Mouse (Mus musculus): ENCODE data around the gene Gm5134.
"Not testable (repeated sequence)": the region's sequence is repeated elsewhere in the genome, so short reads cannot be mapped to it uniquely, and the experiment has no call there.

The Gm5134 gene

DNA sequence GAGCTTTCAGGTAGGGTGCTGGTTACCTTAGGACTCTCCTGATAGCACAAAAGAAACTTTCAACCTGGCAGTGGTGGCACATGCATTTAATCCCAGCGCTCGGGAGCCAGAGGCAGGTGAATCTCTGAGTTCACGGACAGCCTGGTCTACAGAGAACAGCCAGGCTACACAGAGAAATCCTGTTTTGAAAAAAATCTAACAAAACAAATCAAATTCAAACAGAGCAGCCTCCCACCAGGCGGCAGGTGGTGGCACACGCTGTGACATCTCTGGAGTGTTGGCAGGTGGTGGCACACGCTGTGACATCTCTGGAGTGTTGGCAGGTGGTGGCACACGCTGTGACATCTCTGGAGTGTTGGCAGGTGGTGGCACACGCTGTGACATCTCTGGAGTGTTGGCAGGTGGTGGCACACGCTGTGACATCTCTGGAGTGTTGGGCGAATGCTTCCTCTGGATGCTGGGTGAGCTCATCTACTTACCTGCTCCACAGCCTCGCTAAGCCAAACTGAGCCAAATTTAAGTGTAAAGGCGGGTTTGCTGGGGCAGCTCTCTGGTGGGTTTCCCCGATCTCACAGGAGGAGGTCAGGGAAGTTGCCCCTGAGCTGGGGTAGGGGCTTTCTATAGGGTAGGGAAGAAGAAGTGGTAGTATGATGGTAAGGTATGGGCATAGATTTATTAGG, 40.4 kb downstream of the Gm5134 start:
- in situ Hi-C loops (cut with MboI) = not testable (repeated sequence)

DNA sequence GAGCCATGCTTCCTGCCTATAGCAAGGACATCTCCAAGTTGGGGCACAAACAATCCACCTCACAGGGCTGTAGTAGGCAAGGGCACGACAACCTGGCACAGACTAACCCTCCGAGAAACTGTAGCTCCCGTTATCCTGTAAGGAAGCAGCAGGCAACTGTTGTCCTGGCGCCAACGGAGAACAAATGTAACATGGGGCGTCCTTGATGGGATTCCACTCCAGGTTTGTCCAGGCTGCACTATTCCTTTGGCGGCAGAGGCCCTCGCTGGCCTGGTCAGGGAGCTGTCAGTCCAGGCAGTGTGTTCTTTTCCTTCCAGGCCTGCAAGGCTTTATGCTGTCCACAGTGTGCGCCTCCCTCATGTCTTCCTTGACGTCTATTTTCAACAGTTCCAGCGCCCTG, 41.1 kb downstream of the Gm5134 start:
- in situ Hi-C loops (cut with MboI) = no loop called here

GRCm38 (mm10) chr10:75996315-75996714, 42.0 kb downstream of the Gm5134 start:
- in situ Hi-C loops (cut with MboI) = no loop called here

DNA sequence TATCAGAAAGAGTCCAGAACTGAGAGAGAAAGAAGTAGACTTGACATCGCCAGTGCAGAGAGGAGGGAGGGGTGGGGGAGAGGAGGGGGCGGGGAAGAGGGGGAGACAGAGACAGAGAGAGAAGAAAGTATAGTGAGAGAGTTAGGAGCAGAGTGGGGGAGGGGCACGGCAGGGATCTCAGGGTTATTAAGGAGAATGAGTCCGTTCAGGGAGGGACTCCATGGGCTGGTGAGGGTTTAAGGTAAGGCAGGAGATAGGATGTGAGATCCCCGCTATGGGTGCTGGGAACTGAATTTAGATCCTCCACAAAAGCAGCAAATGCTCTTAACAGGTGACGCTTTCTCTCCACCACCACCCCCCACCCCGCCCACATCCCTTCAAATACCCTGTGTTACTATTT, 46.8 kb downstream of the Gm5134 start:
- in situ Hi-C loops (cut with MboI) = no loop called here

DNA sequence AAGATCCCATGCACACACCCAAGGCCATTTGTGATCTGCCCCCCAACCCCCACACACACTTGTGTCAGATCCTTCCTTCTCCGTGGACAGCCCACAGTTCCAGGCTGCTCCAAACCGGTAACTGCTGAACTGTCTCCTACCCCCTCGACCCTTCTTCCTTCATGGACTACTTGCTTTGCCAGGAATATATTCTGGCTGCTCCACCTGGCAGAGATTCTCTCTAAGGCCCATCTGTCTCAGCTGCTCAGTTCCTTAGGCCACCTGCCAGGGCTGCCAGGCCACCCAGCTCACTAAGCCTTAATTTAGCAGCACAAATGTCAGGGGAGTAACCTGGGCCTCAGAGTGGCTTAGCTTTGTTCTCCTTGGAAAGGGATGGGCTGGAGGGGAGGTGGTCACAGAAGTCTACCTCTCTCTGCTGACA, 47.8 kb downstream of the Gm5134 start:
- in situ Hi-C loops (cut with MboI) = no loop called here

DNA sequence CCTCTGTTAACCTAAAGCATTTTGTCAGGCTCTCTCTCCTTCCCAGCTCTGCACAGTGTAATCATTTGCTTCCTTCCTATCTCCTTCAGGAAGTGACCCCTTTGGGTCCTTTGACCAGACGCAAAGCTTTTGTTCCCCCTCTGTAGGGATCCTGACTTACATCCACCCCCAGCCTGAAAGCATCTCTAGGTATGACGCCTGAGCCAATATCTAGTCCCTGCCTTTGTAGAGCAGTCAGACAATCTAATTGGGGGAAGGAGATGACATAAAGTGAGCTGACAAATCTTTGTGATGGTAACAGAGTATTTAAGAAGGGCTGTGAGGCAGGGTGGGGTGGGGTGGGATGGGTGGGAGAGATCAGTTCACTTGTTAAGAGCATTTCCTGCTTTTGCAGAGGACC, 48.3 kb downstream of the Gm5134 start:
- in situ Hi-C loops (cut with MboI) = no loop called here

DNA sequence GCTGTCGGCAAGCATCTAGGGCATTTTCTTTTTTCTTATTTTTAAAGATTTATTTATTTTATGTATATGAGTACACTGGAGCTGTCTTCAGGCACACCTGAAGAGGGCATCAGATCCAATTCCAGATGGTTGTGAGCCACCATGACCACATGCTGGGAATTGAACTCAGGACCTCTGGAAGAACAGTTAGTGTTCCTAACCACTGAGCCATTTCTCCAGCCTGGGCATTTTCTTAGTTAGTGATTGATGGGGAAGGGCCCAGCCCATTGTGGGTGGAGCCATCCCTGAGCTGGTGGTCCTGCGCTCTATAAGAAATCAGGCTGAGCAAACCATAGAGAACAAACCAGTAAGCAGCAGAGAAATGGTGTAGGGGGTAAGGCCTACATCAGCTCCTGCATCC, 48.9 kb downstream of the Gm5134 start:
- in situ Hi-C loops (cut with MboI) = no loop called here

GRCm38 (mm10) chr10:76006385-76006784, 52.1 kb downstream of the Gm5134 start:
- in situ Hi-C loops (cut with MboI) = no loop called here

DNA sequence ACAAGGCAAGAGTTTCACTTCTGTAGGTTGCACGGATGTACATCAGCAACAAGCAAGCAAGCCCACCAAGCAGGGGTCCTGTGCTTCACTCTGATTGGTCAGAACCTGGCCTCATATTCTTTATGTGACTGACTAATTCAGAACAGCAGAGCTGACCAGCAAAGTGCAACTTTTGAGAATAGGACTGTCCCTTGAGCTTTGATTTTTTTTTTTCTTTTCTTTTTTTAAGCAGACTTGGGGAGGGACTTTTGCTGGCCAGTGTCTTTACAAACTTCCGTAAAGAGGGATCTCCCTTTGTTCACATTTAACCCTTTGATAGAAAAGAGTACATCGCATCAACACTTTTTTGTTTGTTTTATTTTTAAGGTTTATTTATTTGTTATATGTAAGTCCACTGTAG, 55.5 kb downstream of the Gm5134 start:
- in situ Hi-C loops (cut with MboI) = no loop called here

GRCm38 (mm10) chr10:76012922-76013321, 58.6 kb downstream of the Gm5134 start:
- in situ Hi-C loops (cut with MboI) = no loop called here

DNA sequence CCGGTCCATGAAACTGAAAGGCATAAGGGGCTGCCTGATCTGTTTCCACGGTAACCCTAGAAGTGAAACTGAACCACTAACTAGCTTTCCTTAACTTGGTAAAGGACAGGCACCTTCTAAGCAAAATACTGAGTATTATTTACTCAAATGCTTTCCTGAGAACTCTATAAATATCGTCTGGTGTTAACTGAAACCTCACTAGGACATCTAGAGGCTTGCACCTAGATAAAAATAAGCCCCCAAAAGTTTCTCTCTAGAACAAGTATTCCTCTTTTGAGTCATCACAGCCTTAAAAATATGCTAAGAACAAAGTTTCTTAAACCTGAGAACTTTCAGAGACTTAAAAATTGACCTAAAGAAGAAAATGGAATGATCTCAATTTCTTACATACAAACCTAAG, 62.6 kb downstream of the Gm5134 start:
- in situ Hi-C loops (cut with MboI) = no loop called here

DNA sequence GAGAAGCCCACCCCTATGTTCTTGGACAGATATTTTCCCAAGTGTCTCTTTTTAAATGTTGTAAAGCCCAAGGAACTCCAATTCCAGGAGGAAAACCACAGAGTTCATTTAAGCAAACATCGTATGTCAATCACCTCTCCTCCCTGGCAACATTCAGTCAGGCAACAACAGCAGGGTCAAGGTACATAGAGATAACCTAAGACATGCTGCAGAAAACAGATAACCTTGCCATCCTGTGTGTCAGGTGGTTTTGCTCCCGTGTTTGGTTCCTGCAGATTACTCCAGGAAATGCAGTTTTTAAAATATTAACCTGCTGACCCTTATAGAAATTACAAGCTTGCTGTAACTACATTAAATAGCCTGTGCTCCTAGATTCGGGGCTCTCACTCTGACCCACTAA, 67.4 kb downstream of the Gm5134 start:
- in situ Hi-C loops (cut with MboI) = no loop called here

GRCm38 (mm10) chr10:76023921-76024320, 69.6 kb downstream of the Gm5134 start:
- in situ Hi-C loops (cut with MboI) = no loop called here

- in situ Hi-C loops (cut with MboI) = no loop called here
These were observed 71.3 kb downstream of the Gm5134 start for GRCm38 (mm10) chr10:76025470-76026190.

DNA sequence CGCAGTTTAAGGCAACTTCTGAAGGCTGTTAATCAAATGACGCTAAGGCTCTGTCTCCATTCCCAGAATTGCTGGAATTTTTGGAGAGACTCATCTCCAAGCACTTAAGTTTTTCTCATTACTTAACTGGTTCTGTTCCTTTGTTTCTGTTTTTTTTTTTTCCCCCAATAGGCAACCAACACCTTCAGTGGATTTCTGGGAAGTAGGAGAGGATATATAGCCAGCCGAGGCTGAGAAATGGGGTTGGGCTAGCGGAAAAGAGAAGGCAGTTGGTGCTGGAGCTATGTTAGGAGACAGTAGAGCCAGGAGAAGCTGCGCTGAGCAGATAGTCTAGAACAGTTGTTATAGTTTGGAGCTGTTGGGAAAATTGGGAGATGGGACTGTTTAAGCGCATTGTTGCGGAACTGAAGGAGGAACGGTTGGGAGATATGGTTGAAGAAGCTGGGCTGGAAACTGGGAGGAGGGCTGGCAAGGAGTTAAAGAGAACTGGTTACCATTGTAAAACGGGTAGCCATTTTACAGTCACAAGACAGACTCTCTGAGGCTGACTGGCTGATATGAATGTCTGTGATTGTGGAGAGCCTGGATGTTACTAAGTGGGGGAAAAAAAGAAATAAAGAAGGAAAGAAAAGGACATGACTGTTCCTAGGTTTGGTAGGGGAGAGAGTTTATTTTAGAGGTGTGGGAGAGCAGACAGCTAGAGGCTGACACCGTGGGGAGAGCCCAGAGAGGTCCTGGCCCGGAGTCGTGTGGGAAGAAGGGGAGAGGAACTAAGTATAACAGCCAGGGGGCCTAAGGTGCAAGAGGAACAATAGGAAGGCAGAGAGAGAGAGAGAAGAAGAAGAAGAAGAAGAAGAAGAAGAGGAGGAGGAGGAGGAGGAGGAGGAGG, 73.1 kb downstream of the Gm5134 start:
- in situ Hi-C loops (cut with MboI) = no loop called here

DNA sequence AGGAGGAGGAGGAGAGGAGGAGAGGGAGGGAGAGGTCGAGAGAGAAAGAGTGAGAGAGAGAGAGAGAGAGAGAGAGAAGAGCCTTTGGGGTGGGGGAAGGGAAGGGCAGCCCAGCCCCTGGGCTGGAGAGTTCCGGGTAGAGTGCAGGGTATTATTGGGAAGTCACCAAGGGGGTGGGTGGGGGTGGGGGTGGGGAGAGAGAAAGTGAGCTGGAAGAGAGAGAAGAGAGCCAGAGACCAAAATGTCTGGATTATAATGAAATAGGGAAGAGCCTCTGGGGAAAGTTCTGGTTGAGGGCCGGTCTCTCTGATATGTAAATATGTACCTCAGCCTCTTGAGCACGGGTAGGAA, 73.7 kb downstream of the Gm5134 start:
- in situ Hi-C loops (cut with MboI) = no loop called here

- in situ Hi-C loops (cut with MboI) = no loop called here
These were observed 74.1 kb downstream of the Gm5134 start for GRCm38 (mm10) chr10:76028396-76028795.

- in situ Hi-C loops (cut with MboI) = no loop called here
These were observed 75.0 kb downstream of the Gm5134 start for GRCm38 (mm10) chr10:76029276-76029675.

- in situ Hi-C loops (cut with MboI) = no loop called here
These were observed 76.2 kb downstream of the Gm5134 start for GRCm38 (mm10) chr10:76030496-76030895.

DNA sequence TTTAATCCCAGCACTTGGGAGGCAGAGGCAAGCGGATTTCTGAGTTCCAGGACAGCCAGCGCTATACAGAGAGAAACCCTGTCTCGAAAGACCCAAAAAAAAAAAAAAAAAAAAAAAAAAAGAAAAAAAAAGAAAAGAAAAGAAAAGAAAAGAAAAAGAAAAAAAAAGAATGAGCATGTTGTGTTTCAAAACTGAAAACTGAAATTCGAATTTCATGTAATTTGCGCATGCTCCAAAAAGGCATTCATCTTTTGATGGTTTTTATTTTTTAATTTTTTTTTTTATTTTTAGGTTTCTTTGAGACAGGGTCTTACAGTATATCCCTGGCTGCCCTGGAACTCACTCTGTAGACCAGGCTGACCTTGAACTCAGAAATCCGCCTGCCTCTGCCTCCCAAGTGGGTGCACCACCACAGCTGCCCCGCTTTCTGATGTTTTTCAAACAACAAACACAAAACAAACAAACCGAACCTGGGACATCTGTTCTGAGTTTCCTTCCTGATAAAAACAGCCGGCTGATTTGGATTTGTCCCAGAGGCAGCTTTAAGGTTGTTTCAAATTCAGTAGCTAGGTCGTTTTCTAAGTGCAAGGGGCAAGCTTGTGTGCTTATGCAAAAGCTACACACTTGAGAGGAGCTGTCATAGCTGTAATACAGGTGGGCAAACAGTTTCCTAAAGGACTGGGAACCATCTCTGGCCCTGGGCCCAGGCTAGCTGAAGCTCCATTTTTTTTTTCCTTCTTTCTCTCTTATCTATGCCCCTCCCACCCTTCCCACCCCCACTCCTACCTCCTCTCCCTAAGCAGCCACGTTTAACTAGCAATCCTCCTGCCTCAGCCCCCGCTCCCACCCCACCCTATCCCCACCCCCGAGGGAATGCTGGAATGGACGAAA, 77.4 kb downstream of the Gm5134 start:
- in situ Hi-C loops (cut with MboI) = no loop called here

GRCm38 (mm10) chr10:76032402-76033118, 78.2 kb downstream of the Gm5134 start, which contains the start of gene Zfp280b:
Gene Zfp280b, plus strand, starts transcription at chr10:76032650.
- in situ Hi-C loops (cut with MboI) = no loop called here

Measured in mature B cell (primary cell).